Mouse (Mus musculus) fat pad, adult 2 months (tissue): ENCODE measurements around the gene Dmrta2.

Experiments used
- DNase-seq: peaks from one replicate; pipeline ENCODE4 v3.0.0-alpha.2; 2011; ENCODE audit warnings: low read depth, low spot score; ENCODE audit errors: extremely low read depth

The Dmrta2 gene

GRCm38 (mm10) chr4:109977148-109978067, at the start of gene Dmrta2:
Gene Dmrta2 (plus strand): TSS chr4:109978053.
- DNase-seq, result no peak

GRCm38 (mm10) chr4:109929058-109929457, 48.8 kb upstream of the Dmrta2 start:
- no peak for DNase-seq

DNA sequence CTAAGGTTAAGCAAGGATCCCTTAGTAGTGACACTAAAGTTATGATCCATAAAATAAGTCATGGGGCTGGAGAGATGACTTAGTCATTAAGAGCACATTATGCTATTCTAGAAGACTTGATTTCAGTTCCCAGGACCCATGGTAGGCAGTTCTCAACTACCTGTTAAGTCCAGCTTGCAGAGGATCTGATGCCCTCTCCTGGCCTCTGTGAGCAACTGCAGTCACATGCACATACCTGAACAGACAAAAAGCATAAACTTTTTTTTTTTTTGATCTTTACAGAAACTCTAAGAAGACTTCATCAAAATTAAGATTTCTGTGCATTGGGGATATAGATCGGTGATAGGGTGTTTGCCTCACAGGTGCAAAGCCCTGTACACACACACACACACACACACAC, 47.4 kb upstream of the Dmrta2 start:
- no peak for DNase-seq

DNA sequence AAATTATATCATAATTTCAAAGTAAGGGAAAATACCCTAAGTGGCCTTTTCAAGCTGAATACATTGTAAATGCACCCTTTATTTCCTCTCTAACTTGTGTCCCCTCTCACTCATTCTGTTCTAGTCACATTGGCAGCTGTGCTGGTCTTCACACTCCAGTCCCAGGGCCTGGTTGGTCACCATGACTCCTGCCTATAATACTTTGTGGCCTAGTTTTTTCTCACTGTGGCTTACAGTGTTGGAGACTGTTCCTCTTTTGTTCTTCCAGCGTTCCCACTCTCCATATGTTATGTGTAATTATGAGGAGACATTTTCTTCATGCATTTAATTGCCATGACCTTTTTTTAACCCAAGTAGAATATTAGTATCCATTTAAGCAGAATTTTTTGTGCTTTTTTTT, 46.9 kb upstream of the Dmrta2 start:
- DNase-seq, result no peak

DNA sequence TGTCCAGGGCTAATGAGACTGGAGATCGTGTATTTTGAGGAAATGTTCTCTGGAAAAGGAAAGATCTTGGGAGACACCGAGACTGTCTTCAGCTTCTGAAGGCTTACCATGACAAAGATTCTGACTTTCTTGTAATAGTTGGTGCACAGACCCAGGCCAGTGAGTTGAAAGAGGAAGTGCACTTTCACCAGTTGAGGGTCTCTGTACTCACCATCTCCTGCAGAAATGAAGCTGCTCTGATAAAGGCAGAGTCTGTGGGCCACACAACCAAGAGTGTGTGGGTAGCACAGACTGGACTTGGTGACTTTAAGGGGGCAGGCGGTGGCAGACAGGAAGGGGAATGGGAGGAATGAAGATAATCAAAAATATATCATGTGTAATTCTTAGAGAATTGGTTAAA, 41.3 kb upstream of the Dmrta2 start:
- DNase-seq, result no peak

DNA sequence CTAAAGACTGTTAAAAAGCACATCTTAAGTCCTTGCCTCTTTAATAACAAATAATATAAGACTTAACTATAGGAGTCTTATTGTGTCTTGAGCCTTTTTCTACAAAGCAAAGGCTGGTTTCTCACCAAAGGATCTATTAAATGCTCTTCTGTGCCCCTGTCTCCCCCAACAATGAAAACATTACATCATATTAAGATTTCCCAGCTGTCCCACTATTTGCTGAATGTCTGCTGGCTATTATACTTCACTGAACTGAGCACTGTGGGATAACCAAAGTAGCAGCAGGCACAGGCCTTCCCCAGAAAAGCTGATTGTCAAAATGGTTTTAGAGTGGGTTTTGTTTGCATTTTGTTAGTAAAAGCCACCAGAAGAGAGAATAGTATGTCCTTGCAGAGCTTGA, 38.6 kb upstream of the Dmrta2 start:
- no peak for DNase-seq

DNA sequence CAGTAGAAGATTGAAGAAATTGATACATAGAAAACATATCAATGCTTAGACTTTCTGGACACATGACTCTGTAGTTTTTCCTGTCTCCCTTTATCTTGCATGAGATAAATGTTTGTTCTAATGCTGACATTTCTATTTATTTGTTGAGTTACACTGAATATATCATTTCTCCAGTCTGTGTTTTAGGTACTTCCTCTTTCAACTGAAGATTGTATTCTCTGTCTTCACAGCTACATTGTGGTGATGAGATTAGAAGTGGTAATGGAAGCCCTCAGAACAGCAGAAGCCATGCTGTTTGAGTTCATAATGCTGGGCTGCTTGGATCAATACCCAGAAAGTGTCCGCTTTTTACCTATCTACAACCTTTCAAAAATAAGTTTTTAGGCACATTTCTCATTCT, 32.3 kb upstream of the Dmrta2 start:
- no peak for DNase-seq

- no peak for DNase-seq
Measured at GRCm38 (mm10) chr4:109949307-109949706, 28.5 kb upstream of the Dmrta2 start.

DNA sequence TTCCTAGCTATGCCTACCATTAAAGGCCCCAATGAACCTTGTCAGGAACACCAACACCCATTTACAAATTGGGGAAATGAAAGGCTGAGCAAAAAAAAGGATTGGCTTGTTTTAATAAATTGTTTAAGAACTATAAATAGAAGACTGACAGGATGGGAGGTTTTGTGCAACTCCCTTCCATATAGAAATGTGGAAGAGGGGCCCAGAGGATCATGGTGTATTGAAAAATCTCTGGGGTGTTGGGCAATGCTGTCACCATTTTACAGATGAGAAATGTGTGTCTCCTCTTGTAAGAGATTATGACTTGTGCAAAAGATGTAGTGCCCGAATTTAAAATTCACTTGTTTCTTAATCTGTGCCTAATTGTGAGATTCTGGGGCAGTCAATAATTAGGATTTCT, 24.3 kb upstream of the Dmrta2 start:
- DNase-seq, result no peak

GRCm38 (mm10) chr4:109960201-109960935, 17.5 kb upstream of the Dmrta2 start:
- no peak for DNase-seq

GRCm38 (mm10) chr4:109963570-109964279, 14.1 kb upstream of the Dmrta2 start:
- no peak for DNase-seq

DNA sequence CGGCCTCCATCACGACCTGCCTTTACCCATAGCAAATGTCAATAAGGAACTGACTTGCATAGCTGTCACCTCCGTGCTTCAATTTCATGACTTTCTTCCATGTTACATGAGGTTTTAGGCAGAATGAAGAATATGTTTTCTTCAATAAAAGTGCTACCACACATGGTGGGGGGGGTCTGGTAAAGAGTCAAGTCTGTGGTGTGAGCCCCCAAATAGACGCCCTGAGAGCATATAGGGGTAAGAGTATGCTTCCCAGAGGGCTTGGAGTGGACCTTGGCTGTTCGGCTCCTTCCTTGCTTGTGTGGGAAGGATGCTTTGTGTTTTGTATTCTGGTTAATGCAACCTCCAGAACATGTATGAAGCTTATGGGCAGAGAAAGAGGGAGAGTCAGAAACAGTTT, 8.3 kb upstream of the Dmrta2 start:
- no peak for DNase-seq

DNA sequence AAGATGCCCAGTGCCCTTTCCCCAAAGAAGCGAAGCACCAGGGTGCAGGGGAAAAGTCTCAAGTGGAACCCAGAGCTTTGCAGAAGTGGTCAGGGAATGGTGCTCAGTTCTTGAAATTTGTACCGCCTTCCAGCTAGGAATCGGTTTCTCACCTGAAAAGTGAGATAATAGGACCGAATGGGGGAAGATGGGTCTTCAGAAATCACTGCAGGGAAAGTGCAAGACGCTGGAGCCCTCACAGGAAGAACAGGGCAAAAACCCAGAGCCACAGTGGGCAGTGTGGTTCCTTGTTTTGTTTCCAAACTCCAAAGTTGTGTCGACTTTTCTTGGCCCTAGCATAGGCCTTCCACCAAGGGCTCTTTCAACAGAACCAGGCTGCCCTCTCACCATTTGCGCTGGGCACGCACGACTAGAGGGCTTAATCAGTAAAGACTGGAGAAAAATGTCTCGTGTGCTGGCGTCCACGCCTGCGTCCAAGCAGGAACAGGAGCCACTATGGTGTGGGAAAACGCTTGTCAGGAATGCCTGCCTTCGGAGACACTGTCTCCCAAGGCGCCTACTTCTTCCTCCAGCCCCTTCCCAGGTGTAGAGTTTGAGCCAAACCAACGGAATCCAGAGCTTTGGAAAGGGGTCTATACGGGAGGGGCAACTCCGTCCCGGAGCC, 3.7 kb upstream of the Dmrta2 start:
- DNase-seq, result no peak

- no peak for DNase-seq
Measured at GRCm38 (mm10) chr4:109974655-109975380, 3.0 kb upstream of the Dmrta2 start.

- DNase-seq, result no peak
Measured at GRCm38 (mm10) chr4:109975381-109976240, 2.2 kb upstream of the Dmrta2 start.

GRCm38 (mm10) chr4:109976273-109977147, 1.3 kb upstream of the Dmrta2 start:
- no peak for DNase-seq

GRCm38 (mm10) chr4:109978068-109978857, 410 bp downstream of the Dmrta2 start:
- no peak for DNase-seq
